Mouse (Mus musculus): ENCODE measurements at regions not wholly inside any gene's neighbourhood (a gene's known extent, or its start where the extent isn't known, plus 50 kb on each side); places are given as distances from the start of the nearest gene placed in this dataset.

- TF ChIP-seq CTCF (IDR thresholded peaks at IDR 0.05; ENCODE audit: extremely low read depth, insufficient read depth, insufficient read length, insufficient replicate concordance) (no peak), POLR2A (IDR thresholded peaks at IDR 0.05; ENCODE audit: low read depth, low read length) (no peak)
These were observed 164.7 kb downstream of the Npr3 start for GRCm38 (mm10) chr15:11742346-11742729.
